In the genomic region with DNA sequence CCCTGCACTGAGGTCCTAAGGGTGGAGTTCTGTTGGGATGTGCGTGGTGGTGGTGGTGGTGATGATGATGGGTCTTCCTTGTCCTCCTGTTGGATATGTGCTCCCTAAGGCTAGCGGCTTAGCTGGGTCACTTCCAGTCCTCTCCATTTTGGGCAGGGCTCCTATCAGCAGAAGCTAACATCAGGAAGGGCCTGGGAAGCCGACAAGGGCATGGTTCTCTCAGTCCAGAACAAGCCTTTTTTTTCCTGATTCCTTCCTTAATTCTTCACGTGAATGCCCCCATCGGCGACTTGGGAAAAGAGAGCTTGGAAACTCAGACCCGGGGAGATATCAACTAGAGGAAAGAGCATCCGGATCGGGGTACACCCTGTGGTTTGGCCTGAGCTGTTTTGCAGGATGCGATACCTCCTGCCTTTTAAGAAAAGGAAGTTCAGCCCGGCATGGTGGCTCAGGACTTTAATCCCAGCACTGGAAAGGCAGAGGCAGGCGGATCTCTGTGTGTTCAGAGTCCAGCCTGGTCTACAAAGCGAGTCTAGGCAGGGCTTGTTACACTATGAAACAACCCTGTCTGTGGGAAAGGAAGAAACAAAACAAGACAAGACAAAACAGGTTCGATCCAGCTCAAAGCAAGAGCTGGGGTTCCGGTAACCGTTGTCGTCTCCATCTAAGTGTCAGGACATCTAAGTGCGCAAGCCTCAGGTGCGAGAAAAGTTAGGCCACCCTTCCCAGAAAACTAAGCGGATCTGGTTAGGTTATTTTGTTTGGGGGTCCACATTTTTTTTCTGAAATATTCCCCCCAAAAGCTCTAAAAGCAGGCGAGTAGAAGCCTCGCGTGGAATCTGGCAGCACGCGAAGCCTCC, we compare ENCODE assay signal across 14 mouse cellular contexts. TPM values are rescaled to one million over a fixed set of nuclear protein-coding genes. Genes with fewer than 3 reads are reported as not detected.
A peak's percentile ranks its signal among the peaks of the same experiment; 100 is the strongest.
DNase-seq lines count a peak whose midpoint lies in the region; ATAC-seq and TF ChIP-seq lines count a peak whose summit lies in the region.
"Had no signal": no experiment of that assay in that cellular context is flagged by ENCODE, and none has a peak within 500 bp of the region (broad histone marks: within the 10 kb centered on the region; RNA-seq: fewer than 3 reads in every experiment).

No protein-coding gene starts in this region.

- no peak overlapping the region for H3K27ac ChIP-seq in heart, embryonic 12.5 days (ENCODE audit: poor library complexity, severe bottlenecking)
- no peak overlapping the region for H3K27ac ChIP-seq in midbrain, embryonic 11.5 days (ENCODE audit: low read depth, low read length)
- no peak overlapping the region for H3K27ac ChIP-seq in midbrain, embryonic 15.5 days
- no peak overlapping the region for H3K27ac ChIP-seq in embryonic facial prominence, embryonic 14.5 days (replicated peaks; ENCODE audit: low read depth, low read length)
- no peak overlapping the region for H3K27ac ChIP-seq in limb, embryonic 11.5 days (replicated peaks; ENCODE audit: low read depth, low read length)
- no peak overlapping the region for H3K27ac ChIP-seq in stomach, postnatal 0 days (replicated peaks)
- H3K27ac ChIP-seq: liver, embryonic 14.5 days had no signal

- peak; percentile 90 for DNase-seq in heart, adult 11 months
- peak; percentile 92 for DNase-seq in midbrain, embryonic 11.5 days (ENCODE audit: low spot score, missing footprints)
- DNase-seq in embryonic facial prominence, embryonic 14.5 days (ENCODE audit: low spot score) = no peak
- DNase-seq in limb, embryonic 11.5 days (ENCODE audit: low spot score) = peak; percentile 63
- DNase-seq in stomach, postnatal 0 days (ENCODE audit: low spot score) = no peak
- DNase-seq in spleen, postnatal 36 days (ENCODE audit: low spot score in 2 of 2) = no peak
- DNase-seq: cerebellum, postnatal 36 days; gastrocnemius, postnatal 25 days; lung, postnatal 14 days; thymus, adult 2 months had no signal

- no peaks in the 10 kb centered on the region for H3K36me3 ChIP-seq in heart, embryonic 12.5 days
- H3K36me3 ChIP-seq in midbrain, embryonic 11.5 days (ENCODE audit: control insufficient read depth, insufficient read depth, low read length) = no peaks in the 10 kb centered on the region
- no peaks in the 10 kb centered on the region for H3K36me3 ChIP-seq in midbrain, embryonic 15.5 days (replicated peaks)
- no peaks in the 10 kb centered on the region for H3K36me3 ChIP-seq in embryonic facial prominence, embryonic 14.5 days (ENCODE audit: control insufficient read depth, insufficient read depth, low read length)
- no peaks in the 10 kb centered on the region for H3K36me3 ChIP-seq in limb, embryonic 11.5 days (ENCODE audit: control insufficient read depth, insufficient read depth, low read length)
- no peaks in the 10 kb centered on the region for H3K36me3 ChIP-seq in stomach, postnatal 0 days (ENCODE audit: control insufficient read depth, insufficient read depth, low read length)

- H3K27me3 ChIP-seq in heart, embryonic 12.5 days (replicated peaks) = peaks cover 94% of the 10 kb centered on the region
- peaks cover 92% of the 10 kb centered on the region for H3K27me3 ChIP-seq in midbrain, embryonic 11.5 days (ENCODE audit: control insufficient read depth, insufficient read depth, low read length)
- H3K27me3 ChIP-seq in midbrain, embryonic 15.5 days (replicated peaks) = peaks cover 95% of the 10 kb centered on the region
- H3K27me3 ChIP-seq in embryonic facial prominence, embryonic 14.5 days (replicated peaks; ENCODE audit: control insufficient read depth, insufficient read depth, low read length) = peaks cover 99% of the 10 kb centered on the region
- H3K27me3 ChIP-seq in limb, embryonic 11.5 days (ENCODE audit: control insufficient read depth, insufficient read depth, low read length) = peaks cover 84% of the 10 kb centered on the region
- peaks cover 44% of the 10 kb centered on the region for H3K27me3 ChIP-seq in stomach, postnatal 0 days (ENCODE audit: control insufficient read depth, insufficient read depth, low read length)

- no peak overlapping the region for H3K4me3 ChIP-seq in heart, embryonic 12.5 days
- H3K4me3 ChIP-seq in midbrain, embryonic 11.5 days (ENCODE audit: low read depth, low read length) = peak overlapping the region; percentile 52
- H3K4me3 ChIP-seq in midbrain, embryonic 15.5 days = no peak overlapping the region
- H3K4me3 ChIP-seq in embryonic facial prominence, embryonic 14.5 days (ENCODE audit: low read depth, low read length) = peak overlapping the region; percentile 43; the same call in 1 of the 2 replicates
- H3K4me3 ChIP-seq in limb, embryonic 11.5 days (ENCODE audit: low read depth, low read length) = no peak overlapping the region
- H3K4me3 ChIP-seq in stomach, postnatal 0 days (ENCODE audit: low read depth, low read length) = no peak overlapping the region
- H3K4me3 ChIP-seq: myocyte had no signal

- H3K4me2 ChIP-seq in heart, embryonic 12.5 days = no peak overlapping the region
- peak overlapping the region; percentile 28 for H3K4me2 ChIP-seq in midbrain, embryonic 11.5 days
- no peak overlapping the region for H3K4me2 ChIP-seq in midbrain, embryonic 15.5 days
- peak overlapping the region; percentile 33; the same call in 1 of the 2 replicates for H3K4me2 ChIP-seq in embryonic facial prominence, embryonic 14.5 days (ENCODE audit: low read depth, low read length)
- no peak overlapping the region for H3K4me2 ChIP-seq in limb, embryonic 11.5 days (ENCODE audit: low read depth, severe bottlenecking)
- no peak overlapping the region for H3K4me2 ChIP-seq in stomach, postnatal 0 days (replicated peaks; ENCODE audit: low read depth)

- 0 out of 2 replicates have a peak, but pooled peaks cover 3% of the 10 kb centered on the region for H3K9me3 ChIP-seq in heart, embryonic 12.5 days (replicated peaks)
- peaks cover 3% of the 10 kb centered on the region; the same call in 1 of the 2 replicates for H3K9me3 ChIP-seq in midbrain, embryonic 11.5 days (ENCODE audit: control insufficient read depth, low read length)
- H3K9me3 ChIP-seq in midbrain, embryonic 15.5 days = no peaks in the 10 kb centered on the region
- H3K9me3 ChIP-seq in embryonic facial prominence, embryonic 14.5 days (ENCODE audit: control insufficient read depth, low read length) = peaks cover 4% of the 10 kb centered on the region; the same call in 1 of the 2 replicates
- no peaks in the 10 kb centered on the region for H3K9me3 ChIP-seq in limb, embryonic 11.5 days (ENCODE audit: control insufficient read depth, low read length)
- H3K9me3 ChIP-seq in stomach, postnatal 0 days (ENCODE audit: control insufficient read depth, low read length) = no peaks in the 10 kb centered on the region

- no peak overlapping the region for H3K9ac ChIP-seq in heart, embryonic 12.5 days
- H3K9ac ChIP-seq in midbrain, embryonic 11.5 days (ENCODE audit: low read length) = peak overlapping the region; percentile 20; the same call in 1 of the 2 replicates
- no peak overlapping the region for H3K9ac ChIP-seq in midbrain, embryonic 15.5 days
- H3K9ac ChIP-seq in embryonic facial prominence, embryonic 14.5 days (ENCODE audit: low read depth, low read length) = no peak overlapping the region
- H3K9ac ChIP-seq in limb, embryonic 11.5 days (ENCODE audit: low read length) = no peak overlapping the region
- no peak overlapping the region for H3K9ac ChIP-seq in stomach, postnatal 0 days (ENCODE audit: low read length)
- H3K9ac ChIP-seq: liver, embryonic 14.5 days had no signal

- peaks cover 23% of the 10 kb centered on the region for H3K4me1 ChIP-seq in heart, embryonic 12.5 days (replicated peaks)
- H3K4me1 ChIP-seq in midbrain, embryonic 11.5 days (ENCODE audit: control insufficient read depth, insufficient read depth, low read length) = peaks cover 22% of the 10 kb centered on the region
- peaks cover 27% of the 10 kb centered on the region for H3K4me1 ChIP-seq in midbrain, embryonic 15.5 days
- peaks cover 11% of the 10 kb centered on the region; the same call in 1 of the 2 replicates for H3K4me1 ChIP-seq in embryonic facial prominence, embryonic 14.5 days (ENCODE audit: control insufficient read depth, insufficient read depth, low read length)
- peaks cover 10% of the 10 kb centered on the region; the same call in 1 of the 2 replicates for H3K4me1 ChIP-seq in limb, embryonic 11.5 days (ENCODE audit: control insufficient read depth, insufficient read depth, low read length)
- H3K4me1 ChIP-seq in stomach, postnatal 0 days (replicated peaks; ENCODE audit: control insufficient read depth, insufficient read depth) = no peaks in the 10 kb centered on the region

- 10% methylated on average over 25 of the region's 25 CpGs for WGBS in heart, embryonic 12.5 days
- WGBS in midbrain, embryonic 11.5 days = 9% methylated on average over 25 of the region's 25 CpGs
- 7% methylated on average over 25 of the region's 25 CpGs for WGBS in midbrain, embryonic 15.5 days
- WGBS in embryonic facial prominence, embryonic 14.5 days = 12% methylated on average over 25 of the region's 25 CpGs
- WGBS in limb, embryonic 11.5 days = 5% methylated on average over 25 of the region's 25 CpGs
- WGBS in stomach, postnatal 0 days = 13% methylated on average over 25 of the region's 25 CpGs

- TF ChIP-seq EP300 in stomach, postnatal 0 days (optimal IDR thresholded peaks at IDR 0.05) = no peak

- TF ChIP-seq CTCF in stomach, postnatal 0 days (IDR thresholded peaks at IDR 0.05; ENCODE audit: low read depth) = no peak

- no peak for ATAC-seq in heart, embryonic 12.5 days (ENCODE audit: insufficient number of reproducible peaks, low FRiP score)
- no peak for ATAC-seq in midbrain, embryonic 11.5 days (ENCODE audit: low FRiP score)
- ATAC-seq in midbrain, embryonic 15.5 days (replicated peaks) = no peak
- ATAC-seq in embryonic facial prominence, embryonic 14.5 days (ENCODE audit: low read depth) = no peak
- no peak for ATAC-seq in limb, embryonic 11.5 days (ENCODE audit: insufficient number of reproducible peaks, low FRiP score, low TSS enrichment, low read depth)
- no peak for ATAC-seq in stomach, postnatal 0 days (ENCODE audit: low FRiP score, low TSS enrichment)

RNA-seq across cellular contexts. Expression of a gene that starts 2.2 kb away (rescaled TPM):
- polyA plus RNA-seq in heart, embryonic 12.5 days (2016; fragmentation: Nextera tagmentation; extraction: Ambion mirVana) = 0.13 TPM in 1 of 2 replicates, not detected in the other
- polyA plus RNA-seq in midbrain, embryonic 11.5 days (2014; fragmentation: Nextera tagmentation; extraction: Ambion mirVana) = 2.9 and 4.4 TPM in 2 replicates
- polyA plus RNA-seq in midbrain, embryonic 15.5 days (2015; fragmentation: Nextera tagmentation; extraction: Ambion mirVana) = 1.1 and 1.6 TPM in 2 replicates
- 0.71 TPM in 2 replicates for polyA plus RNA-seq in embryonic facial prominence, embryonic 14.5 days (2014; fragmentation: Nextera tagmentation; extraction: Ambion mirVana)
- polyA plus RNA-seq in limb, embryonic 11.5 days (2014; fragmentation: Nextera tagmentation; extraction: Ambion mirVana) = 0.38 and 0.40 TPM in 2 replicates
- 0.05 TPM in 1 of 2 replicates, not detected in the other for polyA plus RNA-seq in stomach, postnatal 0 days (2015; fragmentation: Nextera tagmentation; extraction: Ambion mirVana)

Comparison
In these comparisons a context has a peak if more than half of its experiments do, and no peak if none do; other contexts are left out.
1. H3K4me2 ChIP-seq: peak in midbrain, embryonic 11.5 days (single experiment) and embryonic facial prominence, embryonic 14.5 days (single experiment); none in heart, embryonic 12.5 days (single experiment), midbrain, embryonic 15.5 days (single experiment), limb, embryonic 11.5 days (single experiment) and stomach, postnatal 0 days (single experiment).
2. H3K4me3 ChIP-seq: peak in midbrain, embryonic 11.5 days (single experiment) and embryonic facial prominence, embryonic 14.5 days (single experiment); none in heart, embryonic 12.5 days (single experiment), midbrain, embryonic 15.5 days (single experiment), limb, embryonic 11.5 days (single experiment) and stomach, postnatal 0 days (single experiment).
3. DNase-seq: peak in heart, adult 11 months (single experiment), midbrain, embryonic 11.5 days (single experiment) and limb, embryonic 11.5 days (single experiment); none in embryonic facial prominence, embryonic 14.5 days (single experiment), stomach, postnatal 0 days (single experiment) and spleen, postnatal 36 days (0 of 2).